Comparison of ENCODE assay signal across 18 mouse cellular contexts in genomic region chr6:51393341-51394128, GRCm38 (mm10). TPM values are rescaled to one million over a fixed set of nuclear protein-coding genes. Genes with fewer than 3 reads are reported as not detected.
DNase-seq lines count a peak whose midpoint lies in the region; ATAC-seq and TF ChIP-seq lines count a peak whose summit lies in the region.
"Had no signal": no experiment of that assay in that cellular context is flagged by ENCODE, and none has a peak within 500 bp of the region (broad histone marks: within the 10 kb centered on the region; RNA-seq: fewer than 3 reads in every experiment).

No protein-coding gene starts in this region.

- H3K4me2 ChIP-seq in forebrain, embryonic 14.5 days (ENCODE audit: low read length): no peak overlapping the region
- H3K4me2 ChIP-seq in forebrain, embryonic 12.5 days: no peak overlapping the region
- H3K4me2 ChIP-seq in stomach, postnatal 0 days (replicated peaks; ENCODE audit: low read depth): no peak overlapping the region
- no peak overlapping the region for H3K4me2 ChIP-seq in hindbrain, embryonic 14.5 days (replicated peaks)
- H3K4me2 ChIP-seq: heart, embryonic 15.5 days; limb, embryonic 15.5 days; neural tube, embryonic 12.5 days had no signal

- no peak for ATAC-seq in forebrain, embryonic 14.5 days
- no peak for ATAC-seq in forebrain, embryonic 12.5 days (ENCODE audit: low FRiP score)
- ATAC-seq in stomach, postnatal 0 days (ENCODE audit: low FRiP score, low TSS enrichment): peak; percentile 49; the same call in 1 of the 2 replicates
- no peak for ATAC-seq in hindbrain, embryonic 14.5 days (ENCODE audit: low FRiP score)
- ATAC-seq: hindbrain, postnatal 0 days had no signal

- no peak overlapping the region for H3K4me3 ChIP-seq in forebrain, embryonic 14.5 days (ENCODE audit: low read depth, low read length)
- H3K4me3 ChIP-seq in forebrain, embryonic 12.5 days (replicated peaks): no peak overlapping the region
- H3K4me3 ChIP-seq in lung, adult 2 months (replicated peaks; ENCODE audit: extremely low read depth, low read depth, low read length): no peak overlapping the region
- no peak overlapping the region for H3K4me3 ChIP-seq in stomach, postnatal 0 days (ENCODE audit: low read depth, low read length)
- H3K4me3 ChIP-seq in hindbrain, embryonic 14.5 days (replicated peaks; ENCODE audit: low read length): no peak overlapping the region
- H3K4me3 ChIP-seq: heart, embryonic 15.5 days; limb, embryonic 15.5 days; neural tube, embryonic 12.5 days had no signal

- no peaks in the 10 kb centered on the region for H3K9me3 ChIP-seq in forebrain, embryonic 14.5 days (replicated peaks; ENCODE audit: control insufficient read depth, low read length)
- H3K9me3 ChIP-seq in forebrain, embryonic 12.5 days: no peaks in the 10 kb centered on the region
- H3K9me3 ChIP-seq in stomach, postnatal 0 days (ENCODE audit: control insufficient read depth, low read length): no peaks in the 10 kb centered on the region
- no peaks in the 10 kb centered on the region for H3K9me3 ChIP-seq in hindbrain, embryonic 14.5 days (ENCODE audit: control insufficient read depth, low read length)
- H3K9me3 ChIP-seq: heart, embryonic 15.5 days; limb, embryonic 15.5 days; neural tube, embryonic 12.5 days had no signal

- no peaks in the 10 kb centered on the region for H3K36me3 ChIP-seq in forebrain, embryonic 14.5 days (ENCODE audit: control insufficient read depth, insufficient read depth, low read length)
- H3K36me3 ChIP-seq in forebrain, embryonic 12.5 days (replicated peaks): no peaks in the 10 kb centered on the region
- no peaks in the 10 kb centered on the region for H3K36me3 ChIP-seq in stomach, postnatal 0 days (ENCODE audit: control insufficient read depth, insufficient read depth, low read length)
- no peaks in the 10 kb centered on the region for H3K36me3 ChIP-seq in hindbrain, embryonic 14.5 days (replicated peaks; ENCODE audit: control insufficient read depth, insufficient read depth)
- H3K36me3 ChIP-seq: heart, embryonic 15.5 days; limb, embryonic 15.5 days; neural tube, embryonic 12.5 days had no signal

- H3K27me3 ChIP-seq in forebrain, embryonic 14.5 days (replicated peaks; ENCODE audit: control insufficient read depth, insufficient read depth, low read length): no peaks in the 10 kb centered on the region
- no peaks in the 10 kb centered on the region for H3K27me3 ChIP-seq in forebrain, embryonic 12.5 days
- no peaks in the 10 kb centered on the region for H3K27me3 ChIP-seq in stomach, postnatal 0 days (ENCODE audit: control insufficient read depth, insufficient read depth, low read length)
- no peaks in the 10 kb centered on the region for H3K27me3 ChIP-seq in hindbrain, embryonic 14.5 days (ENCODE audit: control insufficient read depth, insufficient read depth, low read length)
- H3K27me3 ChIP-seq: heart, embryonic 15.5 days; limb, embryonic 15.5 days had no signal

- TF ChIP-seq EP300 in stomach, postnatal 0 days (optimal IDR thresholded peaks at IDR 0.05): no peak

- no peak for TF ChIP-seq CTCF in lung, adult 2 months (IDR thresholded peaks at IDR 0.05; ENCODE audit: insufficient read depth, low read length)
- TF ChIP-seq CTCF in stomach, postnatal 0 days (IDR thresholded peaks at IDR 0.05; ENCODE audit: low read depth): no peak

- no peak for TF ChIP-seq POLR2A in lung, adult 2 months (IDR thresholded peaks at IDR 0.05; ENCODE audit: borderline replicate concordance, extremely low read depth, low read depth, low read length)

- H3K4me1 ChIP-seq in forebrain, embryonic 14.5 days (ENCODE audit: control insufficient read depth, insufficient read depth, low read length): peaks cover 3% of the 10 kb centered on the region; the same call in 1 of the 2 replicates
- H3K4me1 ChIP-seq in forebrain, embryonic 12.5 days: 0 out of 2 replicates have a peak, but pooled peaks cover 10% of the 10 kb centered on the region
- H3K4me1 ChIP-seq in lung, adult 2 months (ENCODE audit: control insufficient read depth, insufficient read depth, low read length): no peaks in the 10 kb centered on the region; the same call in 1 of the 2 replicates
- H3K4me1 ChIP-seq in stomach, postnatal 0 days (replicated peaks; ENCODE audit: control insufficient read depth, insufficient read depth): 0 out of 2 replicates have a peak, but pooled peaks cover 2% of the 10 kb centered on the region
- H3K4me1 ChIP-seq in hindbrain, embryonic 14.5 days (replicated peaks; ENCODE audit: control insufficient read depth, insufficient read depth, low read length): no peaks in the 10 kb centered on the region
- H3K4me1 ChIP-seq: heart, embryonic 15.5 days; neural tube, embryonic 12.5 days had no signal

- H3K9ac ChIP-seq in forebrain, embryonic 14.5 days (ENCODE audit: low read length): no peak overlapping the region
- H3K9ac ChIP-seq in forebrain, embryonic 12.5 days: no peak overlapping the region
- H3K9ac ChIP-seq in stomach, postnatal 0 days (ENCODE audit: low read length): no peak overlapping the region
- no peak overlapping the region for H3K9ac ChIP-seq in hindbrain, embryonic 14.5 days
- H3K9ac ChIP-seq: heart, embryonic 15.5 days; limb, embryonic 15.5 days; neural tube, embryonic 12.5 days had no signal

- peak; percentile 28 for DNase-seq in forebrain, embryonic 14.5 days (ENCODE audit: low spot score)
- DNase-seq in lung, adult 18-20 months: peak; percentile 54 to 69
- DNase-seq in lung, adult 2 months: no peak
- DNase-seq in lung, postnatal 14 days: peak; percentile 46
- peak; percentile 39 for DNase-seq in stomach, postnatal 0 days (ENCODE audit: low spot score)
- no peak for DNase-seq in hindbrain, embryonic 14.5 days (ENCODE audit: low spot score)
- no peak for DNase-seq in adrenal gland, postnatal 36 days
- DNase-seq: gastrocnemius, postnatal 36 days; heart, postnatal 4 days; kidney, adult 11 months; kidney, postnatal 10 days; thymus, adult 18-20 months; thymus, postnatal 4 days had no signal

- 67% methylated on average over 6 of the region's 6 CpGs for WGBS in forebrain, embryonic 14.5 days
- WGBS in forebrain, embryonic 12.5 days: 63% methylated on average over 6 of the region's 6 CpGs
- 50% methylated on average over 6 of the region's 6 CpGs for WGBS in lung, adult 2 months
- WGBS in stomach, postnatal 0 days: 42% methylated on average over 6 of the region's 6 CpGs
- 67% methylated on average over 6 of the region's 6 CpGs for WGBS in hindbrain, embryonic 14.5 days

- no peak overlapping the region for H3K27ac ChIP-seq in forebrain, embryonic 14.5 days (ENCODE audit: low read depth, low read length)
- no peak overlapping the region for H3K27ac ChIP-seq in forebrain, embryonic 12.5 days
- 0 out of 2 replicates have a peak overlapping the region, but pooled peaks have one; percentile 24 for H3K27ac ChIP-seq in stomach, postnatal 0 days (replicated peaks)
- H3K27ac ChIP-seq in hindbrain, embryonic 14.5 days: no peak overlapping the region
- H3K27ac ChIP-seq: heart, embryonic 15.5 days; hindbrain, postnatal 0 days; limb, embryonic 15.5 days; neural tube, embryonic 12.5 days had no signal

RNA-seq across cellular contexts. Expression of gene Nfe2l3, which starts 38.9 kb away (rescaled TPM):
- polyA plus RNA-seq in forebrain, embryonic 14.5 days (2014; fragmentation: Nextera tagmentation; extraction: Ambion mirVana): 10.8 and 14.3 TPM in 2 replicates
- 2.2 and 2.3 TPM in 2 replicates for polyA plus RNA-seq in forebrain, embryonic 12.5 days (2016; fragmentation: Nextera tagmentation; extraction: Ambion mirVana)
- polyA plus RNA-seq in lung, adult 2 months (2012; rRNA removed): 3.0 and 3.5 TPM in 2 replicates
- 19.6 and 20.9 TPM in 2 replicates for polyA plus RNA-seq in stomach, postnatal 0 days (2015; fragmentation: Nextera tagmentation; extraction: Ambion mirVana)
- 6.0 and 9.6 TPM in 2 replicates for polyA plus RNA-seq in hindbrain, embryonic 14.5 days (2014; fragmentation: Nextera tagmentation; extraction: Ambion mirVana)
- total RNA-seq in adrenal gland, postnatal 36 days (2021): under 1 TPM; 0.20 to 0.26 TPM

Comparison
In these comparisons a context has a peak if more than half of its experiments do, and no peak if none do; other contexts are left out.
1. DNase-seq: peak in forebrain, embryonic 14.5 days (single experiment), lung, adult 18-20 months (2 of 2), lung, postnatal 14 days (single experiment) and stomach, postnatal 0 days (single experiment); none in lung, adult 2 months (single experiment), hindbrain, embryonic 14.5 days (single experiment) and adrenal gland, postnatal 36 days (0 of 2).